30 mouse cellular contexts compared by ENCODE assay signal in the genomic region with DNA sequence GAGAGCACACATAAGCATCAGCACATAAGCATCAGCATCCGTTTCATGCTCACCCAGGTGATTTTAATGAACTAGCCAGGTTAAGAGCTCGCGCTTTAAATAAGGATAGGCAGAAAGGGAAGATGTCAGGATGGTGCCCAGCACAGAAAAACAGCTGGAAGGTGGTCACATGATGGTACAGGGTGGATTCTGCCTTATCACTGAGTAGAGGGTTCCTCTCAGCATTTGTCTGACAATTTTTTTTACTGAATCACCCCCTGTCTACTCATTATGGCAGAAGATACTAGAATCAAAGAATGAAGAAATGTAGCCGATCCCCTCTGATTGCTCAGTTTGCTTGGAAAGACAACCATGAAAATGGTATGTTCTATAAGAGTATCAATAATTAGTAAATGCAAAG.
"Had no signal": no experiment of that assay in that cellular context is flagged by ENCODE, and none has a peak within 500 bp of the region (broad histone marks: within the 10 kb centered on the region; RNA-seq: fewer than 3 reads in every experiment).

No protein-coding gene starts in this region.

- H3K9ac ChIP-seq: limb, embryonic 12.5 days; limb, embryonic 13.5 days; limb, embryonic 15.5 days; liver, embryonic 12.5 days; liver, embryonic 13.5 days; liver, embryonic 14.5 days; liver, embryonic 15.5 days; liver, postnatal 0 days; lung, embryonic 14.5 days; lung, embryonic 15.5 days; midbrain, embryonic 12.5 days; midbrain, embryonic 13.5 days; midbrain, embryonic 15.5 days; neural tube, embryonic 12.5 days had no signal

- H3K9me3 ChIP-seq: limb, embryonic 10.5 days; limb, embryonic 15.5 days; liver, embryonic 12.5 days; liver, embryonic 13.5 days; liver, embryonic 15.5 days; lung, embryonic 15.5 days; midbrain, embryonic 12.5 days; midbrain, embryonic 13.5 days; midbrain, embryonic 15.5 days; neural tube, embryonic 12.5 days had no signal

- H3K4me2 ChIP-seq: limb, embryonic 12.5 days; limb, embryonic 13.5 days; limb, embryonic 15.5 days; liver, embryonic 11.5 days; liver, embryonic 12.5 days; liver, embryonic 13.5 days; liver, embryonic 15.5 days; lung, embryonic 14.5 days; lung, embryonic 15.5 days; midbrain, embryonic 12.5 days; midbrain, embryonic 13.5 days; midbrain, embryonic 15.5 days; neural tube, embryonic 12.5 days had no signal

- ATAC-seq: liver, embryonic 12.5 days; liver, postnatal 0 days; lung, postnatal 0 days; midbrain, embryonic 13.5 days; midbrain, embryonic 15.5 days; midbrain, embryonic 16.5 days had no signal

- DNase-seq: left cerebral cortex, postnatal 4 days; liver; liver, embryonic 13.5 days; liver, postnatal 0 days; lung, adult 18-20 months; lung, adult 2 months; lung, embryonic 14.5 days; lung, postnatal 10 days; lung, postnatal 14 days; lung, postnatal 36 days; lung, postnatal 4 days; midbrain, embryonic 14.5 days had no signal

- H3K27ac ChIP-seq: limb, embryonic 10.5 days; limb, embryonic 12.5 days; limb, embryonic 13.5 days; limb, embryonic 15.5 days; liver, embryonic 12.5 days; liver, embryonic 13.5 days; liver, embryonic 14.5 days; liver, embryonic 15.5 days; lung, embryonic 15.5 days; macrophage; midbrain, embryonic 12.5 days; midbrain, embryonic 13.5 days; midbrain, embryonic 15.5 days; neural tube, embryonic 12.5 days had no signal

- H3K36me3 ChIP-seq: limb, embryonic 10.5 days; limb, embryonic 12.5 days; limb, embryonic 13.5 days; limb, embryonic 15.5 days; liver, embryonic 13.5 days; liver, embryonic 15.5 days; lung, embryonic 15.5 days; midbrain, embryonic 12.5 days; midbrain, embryonic 15.5 days; neural tube, embryonic 12.5 days had no signal

- H3K4me1 ChIP-seq: limb, embryonic 12.5 days; midbrain, embryonic 12.5 days; midbrain, embryonic 13.5 days; midbrain, embryonic 15.5 days; neural tube, embryonic 12.5 days had no signal

- H3K4me3 ChIP-seq: limb, embryonic 10.5 days; limb, embryonic 12.5 days; limb, embryonic 13.5 days; limb, embryonic 15.5 days; liver, embryonic 12.5 days; liver, embryonic 13.5 days; liver, embryonic 15.5 days; lung, embryonic 15.5 days; megakaryocyte, embryonic 14.5 days; midbrain, embryonic 12.5 days; midbrain, embryonic 13.5 days; midbrain, embryonic 15.5 days; myocyte; neural tube, embryonic 12.5 days had no signal

- H3K27me3 ChIP-seq: limb, embryonic 12.5 days; limb, embryonic 13.5 days; limb, embryonic 15.5 days; liver, embryonic 12.5 days; liver, embryonic 13.5 days; liver, embryonic 15.5 days; lung, embryonic 15.5 days; midbrain, embryonic 12.5 days; midbrain, embryonic 13.5 days; midbrain, embryonic 15.5 days; neural tube, embryonic 12.5 days had no signal
